Mouse (Mus musculus) frontal cortex, adult (tissue): ENCODE measurements around the gene Mtmr3.

Experiments used
- ATAC-seq: cut with Nextera tagmentation; 2 replicates; pipeline ENCODE4 v1.9.2; 2017; ENCODE audit warnings: mild to moderate bottlenecking, moderate library complexity, mixed read lengths; ENCODE audit not compliant: low TSS enrichment

The Mtmr3 gene

GRCm38 (mm10) chr11:4594608-4595500, at the start of gene Mtmr3:
Mtmr3 (minus strand) TSS chr11:4594863.
- peak; percentile 89 for ATAC-seq

GRCm38 (mm10) chr11:4643722-4644121, 49.1 kb upstream of the Mtmr3 start:
- no peak for ATAC-seq

DNA sequence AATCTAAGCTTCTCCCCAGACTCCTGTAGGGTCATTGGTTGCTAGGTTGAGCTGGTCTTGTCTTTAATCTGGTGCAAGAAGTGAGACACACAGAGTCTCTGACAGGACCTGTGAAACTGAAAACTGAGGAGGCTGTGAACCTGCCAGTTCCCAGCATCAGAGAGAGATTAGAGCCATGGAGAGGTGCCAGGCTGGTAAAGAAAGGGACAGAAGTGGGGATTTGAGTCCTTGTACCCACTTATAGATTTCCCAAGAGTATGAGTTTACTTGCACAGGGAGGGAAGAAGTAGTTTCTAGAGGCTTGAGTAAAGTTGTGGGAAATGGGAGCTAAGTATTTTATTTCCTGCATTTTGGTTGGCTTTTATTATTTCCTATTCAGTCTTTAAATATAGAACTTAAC, 46.5 kb upstream of the Mtmr3 start:
- ATAC-seq = no peak

GRCm38 (mm10) chr11:4638261-4638660, 43.6 kb upstream of the Mtmr3 start:
- ATAC-seq = no peak

- peak; percentile 90 for ATAC-seq
These were observed 43.0 kb upstream of the Mtmr3 start, which contains the start of gene Ascc2 for GRCm38 (mm10) chr11:4637534-4638234. Ascc2 (plus strand) TSS chr11:4637747.

GRCm38 (mm10) chr11:4636782-4637342, 42.2 kb upstream of the Mtmr3 start:
- ATAC-seq = peak; percentile 62

GRCm38 (mm10) chr11:4634395-4634794, 39.7 kb upstream of the Mtmr3 start:
- no peak for ATAC-seq

DNA sequence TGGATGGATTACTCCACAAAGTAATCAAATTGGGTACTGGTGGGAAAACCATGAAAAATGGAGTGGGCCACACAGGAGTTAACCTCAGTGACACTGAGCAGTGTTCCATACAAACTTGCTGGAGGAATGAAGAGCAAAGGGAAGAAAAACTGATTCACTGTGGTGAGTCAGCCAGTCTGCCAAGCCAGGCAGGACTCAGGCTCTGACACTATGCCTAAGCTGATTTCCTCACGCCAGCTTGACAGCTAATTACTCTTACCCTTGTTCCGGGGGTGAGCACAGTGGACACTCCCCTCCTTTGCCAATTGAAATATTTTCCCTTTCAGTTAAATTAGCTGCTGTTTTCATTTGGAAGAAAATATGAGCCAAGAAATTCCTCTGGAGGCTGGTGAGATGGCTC, 38.8 kb upstream of the Mtmr3 start:
- ATAC-seq = no peak

- ATAC-seq = no peak
These were observed 35.2 kb upstream of the Mtmr3 start for GRCm38 (mm10) chr11:4629861-4630280.

DNA sequence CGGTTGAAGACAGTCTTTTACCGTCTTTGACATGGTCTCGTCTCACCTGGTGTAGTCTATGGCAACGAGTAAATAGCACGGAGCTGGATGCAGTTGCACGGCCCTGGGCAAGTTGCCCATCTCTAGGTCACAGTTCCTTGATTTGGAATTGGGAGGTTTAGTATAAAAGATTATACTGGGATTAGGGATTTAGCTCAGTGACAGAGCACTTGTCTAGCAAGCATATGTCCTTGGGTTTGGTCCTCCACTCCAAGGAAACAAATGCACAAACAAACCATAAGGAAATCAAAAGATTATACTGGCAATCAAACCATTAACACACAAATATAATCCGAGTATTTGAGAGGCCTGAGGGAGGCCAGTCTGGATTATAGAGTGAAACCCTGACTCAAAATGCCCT, 33.0 kb upstream of the Mtmr3 start:
- no peak for ATAC-seq

GRCm38 (mm10) chr11:4625931-4626330, 31.3 kb upstream of the Mtmr3 start:
- no peak for ATAC-seq

DNA sequence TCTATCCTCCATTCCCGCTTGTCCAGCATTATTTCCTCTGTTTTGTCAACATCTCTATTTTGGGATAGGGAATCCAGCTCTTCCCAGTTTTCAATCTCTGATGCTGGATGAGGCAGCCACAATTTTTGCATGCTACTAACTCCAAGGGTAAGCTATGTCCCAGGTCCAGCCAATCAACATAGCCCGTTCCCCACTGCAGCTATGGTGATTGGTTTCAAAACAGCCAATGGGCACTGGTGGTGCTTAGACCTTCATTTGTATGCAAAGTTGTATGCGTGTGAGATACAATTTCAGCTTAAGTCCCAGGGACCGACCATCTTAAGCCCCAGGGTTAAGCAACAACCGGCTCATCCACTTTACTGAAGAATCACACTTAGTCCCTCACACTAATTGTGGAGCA, 28.3 kb upstream of the Mtmr3 start:
- no peak for ATAC-seq

GRCm38 (mm10) chr11:4622442-4622986, 27.9 kb upstream of the Mtmr3 start:
- ATAC-seq = no peak

DNA sequence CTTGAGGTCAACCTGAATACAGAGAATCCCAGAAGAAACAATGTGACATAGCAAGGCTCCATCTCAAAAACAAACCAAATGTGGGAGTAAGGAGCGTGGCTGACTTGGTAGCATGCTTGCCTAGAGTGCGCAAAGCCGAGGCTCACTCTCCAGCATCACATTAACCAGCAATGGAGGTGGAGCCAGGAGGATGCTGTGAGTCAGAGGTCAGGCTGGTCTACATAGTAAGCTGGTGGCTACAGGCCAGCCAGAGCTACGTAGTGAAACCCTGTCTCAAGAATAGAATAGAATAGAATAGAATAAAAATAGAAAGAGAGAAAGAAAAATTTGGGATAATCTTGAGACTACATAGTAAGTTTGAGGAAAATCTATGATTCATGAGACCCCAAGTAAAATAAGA, 27.2 kb upstream of the Mtmr3 start:
- no peak for ATAC-seq

- ATAC-seq = peak; percentile 34; the same call in 1 of the 2 replicates
These were observed 25.9 kb upstream of the Mtmr3 start for GRCm38 (mm10) chr11:4620501-4621108.

GRCm38 (mm10) chr11:4620017-4620485, 25.4 kb upstream of the Mtmr3 start, which contains the start of gene Gm11032:
Gm11032 (plus strand) TSS chr11:4620067.
- peak; percentile 64; the same call in 1 of the 2 replicates for ATAC-seq

DNA sequence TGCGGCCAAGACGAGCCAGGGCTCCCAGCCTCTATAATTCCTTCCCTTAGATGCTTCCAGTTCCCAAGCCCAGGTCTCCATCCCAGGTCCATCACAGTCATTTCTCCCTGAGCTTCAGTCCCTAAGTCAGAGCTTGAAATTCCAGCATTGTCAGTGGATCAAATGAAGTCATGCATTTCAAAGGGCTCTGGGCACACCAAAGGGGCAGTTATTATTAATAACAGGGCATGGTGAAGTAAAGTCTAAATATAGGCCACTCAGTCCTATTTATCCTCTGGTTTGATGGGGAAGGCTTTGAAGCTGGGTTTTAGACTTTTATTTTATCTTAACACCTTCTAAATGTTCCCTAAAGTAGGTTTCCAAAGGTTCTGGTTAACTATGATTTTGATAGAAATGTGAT, 17.2 kb upstream of the Mtmr3 start:
- no peak for ATAC-seq

- ATAC-seq = no peak
These were observed 11.9 kb upstream of the Mtmr3 start for GRCm38 (mm10) chr11:4606541-4606940.

DNA sequence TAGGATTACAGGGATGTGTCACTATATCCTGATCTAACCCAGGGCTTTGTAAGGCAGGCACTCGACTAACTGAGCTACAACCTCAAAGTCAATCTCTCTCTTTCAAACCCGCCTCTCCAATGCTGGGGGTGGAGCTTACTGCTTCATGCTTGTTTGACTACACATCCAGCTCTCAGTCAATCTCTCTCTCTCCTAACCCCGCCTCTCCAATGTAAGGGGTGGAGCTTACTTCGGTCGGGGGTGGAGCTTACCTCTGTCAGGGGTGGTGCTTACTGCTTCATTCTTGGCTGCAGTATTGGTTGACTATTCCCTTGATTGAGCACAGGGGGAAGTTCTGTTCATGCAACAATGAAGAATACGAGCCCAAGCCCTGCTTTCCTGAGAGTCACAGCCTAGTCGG, 10.8 kb upstream of the Mtmr3 start:
- no peak for ATAC-seq

- ATAC-seq = no peak
These were observed 9.8 kb upstream of the Mtmr3 start for GRCm38 (mm10) chr11:4604441-4604840.

GRCm38 (mm10) chr11:4602691-4603441, 8.2 kb upstream of the Mtmr3 start:
- no peak for ATAC-seq
